Mouse (Mus musculus) midbrain, embryonic 11.5 days (tissue): ENCODE measurements at regions not wholly inside any gene's neighbourhood (a gene's known extent, or its start where the extent isn't known, plus 50 kb on each side); places are given as distances from the start of the nearest gene placed in this dataset.
A peak's percentile ranks its signal among the peaks of the same experiment; 100 is the strongest.

Experiments used
- ATAC-seq: fragments of 200-750 bp; cut with Nextera tagmentation; 2 replicates; pipeline ENCODE4 v1.8.0; 2017; ENCODE audit warnings: moderate TSS enrichment, moderate library complexity; ENCODE audit not compliant: low FRiP score
- DNase-seq: peaks from one replicate; pipeline ENCODE4 v3.0.0; 2015; ENCODE audit warnings: low spot score; ENCODE audit errors: missing footprints
- H3K27ac ChIP-seq: fragments of 300-500 bp; sonication (generic); 2 replicates; pipeline ENCODE4 v1.5.1; 2014; ENCODE audit warnings: low read depth, low read length
- H3K27me3 ChIP-seq: fragments of 300-500 bp; sonication (generic); 2 replicates; pipeline ENCODE4 v1.6.1; 2014; ENCODE audit warnings: mild to moderate bottlenecking, low read length, moderate library complexity, mixed read lengths; ENCODE audit not compliant: control insufficient read depth, insufficient read depth
- H3K36me3 ChIP-seq: fragments of 300-500 bp; sonication (generic); 2 replicates; pipeline ENCODE4 v1.6.1; 2014; ENCODE audit warnings: mild to moderate bottlenecking, low read length, moderate library complexity, mixed read lengths; ENCODE audit not compliant: control insufficient read depth, insufficient read depth
- H3K4me1 ChIP-seq: fragments of 300-500 bp; sonication (generic); 2 replicates; pipeline ENCODE4 v1.6.1; 2014; ENCODE audit warnings: low read length; ENCODE audit not compliant: control insufficient read depth, insufficient read depth
- H3K4me2 ChIP-seq: fragments of 300-500 bp; sonication (generic); 2 replicates; pipeline ENCODE4 v1.6.1; 2014; ENCODE audit warnings: mild to moderate bottlenecking, moderate library complexity
- H3K4me3 ChIP-seq: fragments of 300-500 bp; sonication (generic); 2 replicates; pipeline ENCODE4 v1.5.1; 2014; ENCODE audit warnings: low read depth, low read length
- H3K9ac ChIP-seq: fragments of 300-500 bp; sonication (generic); 2 replicates; pipeline ENCODE4 v1.6.1; 2014; ENCODE audit warnings: low read length
- H3K9me3 ChIP-seq: fragments of 300-500 bp; sonication (generic); 2 replicates; pipeline ENCODE4 v1.6.1; 2016; ENCODE audit warnings: low read length; ENCODE audit not compliant: control insufficient read depth
- WGBS: fragments of 180-500 bp; shearing (Covaris S2); extraction: QIAGEN DNeasy Blood & Tissue Kit; methylation state at CpG from one replicate; pipeline ENCODE4 v1.1.7; 2014; 5-methylcytosine and 5-hydroxymethylcytosine counted together

DNA sequence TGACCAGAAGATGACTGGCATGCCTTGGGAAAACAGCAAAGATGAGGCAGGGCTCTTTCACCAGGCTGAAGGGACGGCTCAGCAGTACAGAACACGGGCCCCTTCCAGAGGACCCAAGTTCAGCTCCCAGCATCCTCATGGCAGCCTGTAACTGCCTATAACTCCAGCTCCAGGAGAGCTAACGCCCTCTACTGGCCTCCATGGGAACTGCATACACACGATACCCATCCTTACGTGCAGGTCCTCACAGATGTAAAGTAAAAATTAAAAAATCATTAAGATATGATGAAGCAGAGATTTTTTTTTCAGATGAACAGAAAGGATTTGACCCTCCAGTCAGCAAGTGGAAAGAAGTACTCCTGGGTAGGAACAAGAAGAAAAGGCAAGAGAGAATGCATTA, 303.8 kb downstream of the Agtpbp1 start:
- H3K9ac ChIP-seq: no peak overlapping the region
- DNase-seq (no peak), ATAC-seq (no peak)
- no peak overlapping the region for H3K27ac ChIP-seq
- no peaks in the 10 kb centered on the region for H3K36me3 ChIP-seq
- no peaks in the 10 kb centered on the region for H3K27me3 ChIP-seq
- no peak overlapping the region for H3K4me2 ChIP-seq
- H3K4me1 ChIP-seq: no peaks in the 10 kb centered on the region
- no peak overlapping the region for H3K4me3 ChIP-seq
- WGBS: 80% methylated on average over 5 of the region's 5 CpGs
- peaks cover 2% of the 10 kb centered on the region; the same call in 1 of the 2 replicates for H3K9me3 ChIP-seq

DNA sequence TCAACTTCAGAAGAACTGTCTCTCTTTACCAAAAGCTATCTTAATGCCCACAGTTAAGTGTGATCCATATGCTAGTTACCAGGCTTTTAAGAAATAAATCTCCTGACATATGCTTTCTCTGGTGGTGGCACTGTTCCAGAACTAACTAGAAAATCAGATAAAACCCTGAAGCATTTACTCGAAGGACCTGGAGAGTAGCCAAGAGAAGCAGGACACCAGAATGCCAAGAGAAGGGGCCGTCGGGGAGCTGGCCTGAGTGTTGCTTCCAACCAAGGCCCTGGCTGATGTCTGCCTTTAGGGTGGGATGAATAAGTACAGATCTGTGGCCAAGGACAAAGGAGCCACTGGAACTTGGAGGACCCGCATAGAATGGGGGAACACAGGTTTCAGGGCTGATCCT, 305.9 kb downstream of the Agtpbp1 start:
- Histone ChIP-seq H3K27me3 (no peaks in the 10 kb centered on the region), H3K9ac (no peak overlapping the region), H3K36me3 (no peaks in the 10 kb centered on the region), H3K9me3 (no peaks in the 10 kb centered on the region), H3K4me2 (no peak overlapping the region), H3K27ac (no peak overlapping the region), H3K4me1 (no peaks in the 10 kb centered on the region), H3K4me3 (no peak overlapping the region)
- ATAC-seq (no peak), DNase-seq (no peak)
- WGBS: 92% methylated on average over 4 of the region's 4 CpGs

DNA sequence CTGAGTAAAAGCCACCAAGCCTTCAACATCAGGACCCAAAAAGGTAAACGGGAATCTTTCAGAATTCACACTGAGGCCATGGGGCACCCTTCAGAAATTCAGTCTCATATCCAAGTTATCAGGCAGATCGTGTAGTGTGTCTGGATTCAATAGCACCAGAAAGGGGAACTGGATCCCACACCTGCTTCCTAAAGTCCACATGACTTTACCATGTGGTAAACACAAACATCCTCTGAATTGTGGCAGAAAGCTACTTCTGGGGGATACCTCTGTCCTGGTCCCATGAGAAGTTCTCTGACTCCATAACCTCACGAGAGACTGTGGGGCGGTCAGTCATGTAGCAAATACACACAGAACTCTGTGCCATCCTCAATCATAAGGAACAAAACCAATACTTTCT, 313.4 kb downstream of the Agtpbp1 start:
- WGBS: 83% methylated on average over 4 of the region's 4 CpGs
- Histone ChIP-seq H3K9me3 (no peaks in the 10 kb centered on the region), H3K4me2 (no peak overlapping the region)

DNA sequence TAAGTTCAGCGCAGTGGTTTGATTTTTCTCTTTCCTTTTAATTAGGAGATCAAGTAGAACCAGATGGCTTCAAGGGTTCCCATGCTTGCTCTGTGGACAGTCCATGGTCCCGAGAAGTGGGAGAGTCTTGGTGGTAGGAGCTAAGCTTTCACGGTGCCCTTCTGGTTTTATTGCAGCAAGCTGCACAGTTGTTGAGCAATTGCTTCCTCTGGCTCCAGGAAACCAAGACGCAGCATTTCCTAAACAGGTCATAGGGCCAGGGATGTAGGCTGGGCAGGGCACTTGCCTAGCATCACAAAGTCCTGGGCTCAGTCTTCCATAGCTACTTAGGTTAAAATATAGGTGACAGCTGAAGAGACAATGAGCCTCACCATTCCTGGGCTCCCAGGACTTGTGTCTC, 318.2 kb downstream of the Agtpbp1 start:
- no peak overlapping the region for H3K4me2 ChIP-seq
- 76% methylated on average over 4 of the region's 4 CpGs for WGBS
- H3K36me3 ChIP-seq: no peaks in the 10 kb centered on the region
- DNase-seq (no peak), ATAC-seq (no peak)
- H3K27ac ChIP-seq: no peak overlapping the region
- no peaks in the 10 kb centered on the region for H3K27me3 ChIP-seq
- no peak overlapping the region for H3K4me3 ChIP-seq
- H3K4me1 ChIP-seq: no peaks in the 10 kb centered on the region
- no peaks in the 10 kb centered on the region for H3K9me3 ChIP-seq
- H3K9ac ChIP-seq: no peak overlapping the region

More for the DNA sequence above, 313.4 kb downstream of the Agtpbp1 start:
- no peak for DNase-seq
- Histone ChIP-seq H3K9ac (no peak overlapping the region), H3K4me3 (no peak overlapping the region), H3K27me3 (no peaks in the 10 kb centered on the region), H3K36me3 (no peaks in the 10 kb centered on the region), H3K27ac (no peak overlapping the region), H3K4me1 (no peaks in the 10 kb centered on the region)
- ATAC-seq: no peak

DNA sequence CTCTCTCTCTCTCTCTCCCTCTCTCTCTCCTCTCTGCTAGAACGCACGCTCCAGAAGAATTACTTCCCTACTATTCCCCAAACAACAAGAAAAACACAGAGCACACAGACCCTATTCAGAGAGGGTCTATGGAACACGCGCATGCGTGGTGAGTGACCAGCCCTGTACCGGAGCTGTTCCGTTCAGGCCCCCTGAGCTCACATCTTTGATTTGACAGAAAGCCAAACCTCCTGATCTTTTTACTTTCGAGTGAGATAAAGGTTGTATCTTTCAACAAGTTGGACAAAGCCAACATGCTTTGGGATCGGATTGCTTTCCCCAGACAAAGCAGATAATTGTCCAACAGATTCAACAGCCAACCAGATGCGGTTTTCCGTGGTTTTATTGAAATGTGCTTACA, 320.9 kb downstream of the Agtpbp1 start:
- Histone ChIP-seq H3K4me3 (no peak overlapping the region), H3K9me3 (no peaks in the 10 kb centered on the region), H3K27ac (no peak overlapping the region), H3K27me3 (no peaks in the 10 kb centered on the region), H3K4me2 (no peak overlapping the region), H3K36me3 (no peaks in the 10 kb centered on the region), H3K9ac (no peak overlapping the region), H3K4me1 (no peaks in the 10 kb centered on the region)
- ATAC-seq (no peak), DNase-seq (no peak)
- 88% methylated on average over 11 of the region's 11 CpGs for WGBS

DNA sequence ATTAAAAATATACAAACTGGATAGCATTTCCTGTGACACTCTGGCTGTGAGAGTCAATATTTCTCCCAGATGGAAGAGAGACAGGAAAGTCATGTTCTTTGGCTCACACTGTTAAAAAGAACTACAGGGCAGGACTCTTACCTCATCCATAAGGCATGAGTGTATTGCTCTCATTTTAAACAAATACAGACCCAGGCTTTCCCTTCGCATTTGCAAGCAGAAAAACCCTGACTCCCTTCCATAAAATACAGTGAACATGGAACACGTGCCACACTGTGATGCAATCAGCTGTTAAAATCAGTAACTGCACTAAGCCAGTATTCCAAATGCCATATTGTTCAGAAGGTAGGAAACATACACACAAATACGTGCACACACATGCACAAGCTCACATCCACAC, 323.1 kb downstream of the Agtpbp1 start:
- Histone ChIP-seq H3K4me3 (no peak overlapping the region), H3K9me3 (no peaks in the 10 kb centered on the region), H3K4me2 (no peak overlapping the region), H3K27me3 (no peaks in the 10 kb centered on the region), H3K36me3 (no peaks in the 10 kb centered on the region), H3K9ac (no peak overlapping the region), H3K27ac (no peak overlapping the region), H3K4me1 (peaks cover 6% of the 10 kb centered on the region; the same call in 1 of the 2 replicates)
- 87% methylated on average over 3 of the region's 3 CpGs for WGBS
- no peak for ATAC-seq
- no peak for DNase-seq

DNA sequence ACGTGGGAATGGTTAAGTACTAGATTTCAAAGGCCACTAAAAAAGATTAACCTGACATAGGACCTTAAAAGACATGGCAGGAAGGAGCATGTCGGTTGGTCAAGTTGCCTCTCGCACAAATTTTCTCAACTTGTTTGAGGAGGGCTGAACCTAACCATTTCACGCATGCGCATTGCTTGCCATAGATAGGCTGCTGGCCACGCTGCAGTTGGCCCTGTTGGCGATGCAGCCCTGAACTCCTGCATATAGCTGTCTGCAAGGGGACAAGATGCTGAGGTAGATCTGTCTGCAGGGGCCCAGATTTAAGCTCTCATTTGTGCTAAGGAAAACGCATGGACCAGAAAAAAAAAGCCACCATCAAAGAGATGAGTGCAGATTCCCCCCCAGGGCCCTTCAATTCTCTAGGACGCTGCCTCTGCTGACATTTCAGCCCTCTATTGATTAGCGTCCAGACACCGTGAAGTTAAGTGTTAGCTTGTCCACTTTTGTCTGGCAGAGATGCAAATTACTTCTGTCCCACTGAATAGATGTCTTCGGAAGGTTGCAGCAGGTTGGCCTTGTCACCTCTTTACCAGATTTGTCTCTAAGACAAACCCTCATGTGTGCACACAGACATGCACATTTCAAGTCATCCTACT, 329.1 kb downstream of the Agtpbp1 start:
- 38% methylated on average over 12 of the region's 12 CpGs for WGBS
- no peak overlapping the region for H3K4me2 ChIP-seq
- H3K27me3 ChIP-seq: no peaks in the 10 kb centered on the region
- H3K36me3 ChIP-seq: no peaks in the 10 kb centered on the region
- no peak overlapping the region for H3K9ac ChIP-seq
- ATAC-seq (peak; percentile 71), DNase-seq (peak; percentile 91)
- H3K4me1 ChIP-seq: peaks cover 33% of the 10 kb centered on the region
- peak overlapping the region; percentile 41 for H3K27ac ChIP-seq
- H3K4me3 ChIP-seq: no peak overlapping the region
- no peaks in the 10 kb centered on the region for H3K9me3 ChIP-seq

DNA sequence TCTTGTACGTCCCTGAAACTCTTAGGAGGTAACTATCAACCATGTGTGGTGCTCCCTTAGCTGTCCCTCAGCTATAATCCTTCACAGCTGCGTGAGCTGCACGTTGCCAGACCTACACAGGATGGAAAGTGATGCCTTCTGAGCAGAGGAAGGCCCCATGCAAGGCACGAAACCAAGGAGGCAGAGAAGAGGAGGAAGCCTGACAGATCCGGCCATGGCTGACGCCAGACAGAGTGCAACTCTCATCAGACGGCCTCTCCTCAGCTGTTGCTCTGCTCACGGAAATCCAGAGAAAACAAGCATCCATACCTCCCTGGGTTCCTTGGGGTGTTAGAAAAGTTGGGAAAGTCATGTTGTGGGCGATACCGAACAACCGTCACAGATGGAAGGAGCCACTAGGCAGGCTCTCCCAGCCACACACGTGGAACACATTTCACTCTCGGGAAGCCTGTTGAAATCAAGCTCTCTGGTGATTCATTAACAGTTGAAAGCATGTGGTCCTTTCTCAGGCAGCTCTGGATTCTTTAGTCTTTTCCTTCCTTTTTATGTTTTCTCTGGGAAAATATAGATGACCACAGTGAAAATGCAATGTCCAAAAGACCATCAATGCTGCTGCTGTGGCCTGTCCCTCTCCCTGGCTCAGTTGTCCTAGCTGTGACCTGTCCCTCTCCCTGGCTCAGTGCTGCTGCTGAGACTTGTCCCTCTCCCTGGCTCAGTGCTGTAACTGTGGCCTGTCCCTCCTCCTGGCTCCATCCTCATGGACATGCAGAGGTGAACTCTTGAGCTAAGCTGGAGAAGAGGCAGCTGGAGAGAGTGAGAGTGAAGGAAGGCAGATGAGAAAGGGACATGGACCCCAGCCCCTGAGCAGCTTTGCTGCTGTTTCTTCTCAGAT, 331.1 kb downstream of the Agtpbp1 start:
- ATAC-seq: no peak
- no peaks in the 10 kb centered on the region for H3K27me3 ChIP-seq
- WGBS: 79% methylated on average over 13 of the region's 13 CpGs
- no peak for DNase-seq
- H3K4me1 ChIP-seq: peaks cover 33% of the 10 kb centered on the region
- no peak overlapping the region for H3K9ac ChIP-seq
- H3K4me3 ChIP-seq: no peak overlapping the region
- H3K36me3 ChIP-seq: no peaks in the 10 kb centered on the region
- no peak overlapping the region for H3K27ac ChIP-seq
- no peaks in the 10 kb centered on the region for H3K9me3 ChIP-seq
- H3K4me2 ChIP-seq: no peak overlapping the region

DNA sequence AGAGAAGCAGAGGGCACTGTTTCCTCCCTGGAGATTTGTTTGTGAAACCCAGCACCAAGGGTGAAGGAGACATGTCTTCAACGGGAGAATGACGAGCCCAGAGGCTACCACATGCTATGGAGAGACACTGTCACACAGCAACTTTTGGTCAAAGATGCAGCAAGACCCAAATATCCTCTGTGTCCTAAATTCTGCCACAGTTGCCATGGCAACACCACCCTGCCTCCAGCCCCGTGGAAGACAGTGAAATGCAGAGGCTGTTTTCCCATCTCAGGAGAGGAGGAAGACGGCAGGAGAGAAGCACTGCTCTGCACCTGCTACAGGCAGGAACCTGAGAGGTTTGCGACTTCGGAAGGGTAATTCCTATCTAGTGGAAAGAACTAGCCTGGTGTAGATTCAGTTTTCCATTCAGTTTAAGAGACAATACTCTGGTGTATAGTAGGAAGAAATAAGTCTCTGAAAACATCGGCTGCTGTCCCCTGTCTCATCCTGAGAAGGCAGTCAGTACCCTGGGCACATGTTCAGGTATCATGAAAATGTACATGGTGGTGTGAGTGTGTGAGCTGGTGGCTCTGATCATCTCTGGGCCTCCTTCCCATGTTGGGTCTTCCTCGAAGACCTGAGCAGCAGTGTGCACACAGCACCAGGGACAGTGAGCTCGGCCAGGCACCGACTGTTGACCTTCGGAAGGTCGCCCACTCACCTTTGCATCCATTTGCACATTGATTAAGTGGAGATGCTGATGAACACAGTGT, 333.6 kb downstream of the Agtpbp1 start:
- Histone ChIP-seq H3K36me3 (no peaks in the 10 kb centered on the region), H3K27ac (no peak overlapping the region; the same call in 1 of the 2 replicates), H3K9me3 (no peaks in the 10 kb centered on the region), H3K27me3 (no peaks in the 10 kb centered on the region), H3K4me3 (no peak overlapping the region), H3K4me2 (0 out of 2 replicates have a peak overlapping the region, but pooled peaks have one; percentile 9), H3K4me1 (peaks cover 22% of the 10 kb centered on the region), H3K9ac (no peak overlapping the region)
- peak; percentile 45; the same call in 1 of the 2 replicates for ATAC-seq
- DNase-seq: peak; percentile 87
- 53% methylated on average over 12 of the region's 12 CpGs for WGBS
